Mouse (Mus musculus) lung, postnatal 0 days (tissue): ENCODE results near the gene Scml4. TPM values are rescaled to one million over a fixed set of nuclear protein-coding genes. Genes with fewer than 3 reads are reported as not detected.

Source experiments
- ATAC-seq: fragments of 200-750 bp; cut with Nextera tagmentation; 2 replicates; pipeline ENCODE4 v1.8.0; 2017; ENCODE audit warnings: moderate library complexity
- DNase-seq: peaks from one replicate; pipeline ENCODE4 v3.0.0-alpha.2; 2016; ENCODE audit warnings: low spot score
- H3K27ac ChIP-seq: fragments of 300-500 bp; sonication (generic); 2 replicates; pipeline ENCODE4 v1.5.1; 2014; ENCODE audit warnings: antibody characterized with exemption, mild to moderate bottlenecking, low read length, mixed read lengths
- H3K27me3 ChIP-seq: fragments of 300-500 bp; sonication (generic); replicated peaks from 2 replicates; pipeline ENCODE4 v1.6.1; 2014; ENCODE audit warnings: low read length, mixed read lengths; ENCODE audit not compliant: insufficient read depth
- H3K36me3 ChIP-seq: fragments of 300-500 bp; sonication (generic); 2 replicates; pipeline ENCODE4 v1.6.1; 2014; ENCODE audit warnings: low read length, mixed read lengths; ENCODE audit not compliant: insufficient read depth
- H3K4me1 ChIP-seq: fragments of 300-500 bp; sonication (generic); 2 replicates; pipeline ENCODE4 v1.6.1; 2014; ENCODE audit warnings: antibody characterized with exemption, low read depth, low read length, mixed read lengths; ENCODE audit not compliant: insufficient read depth
- H3K4me2 ChIP-seq: fragments of 300-500 bp; sonication (generic); replicated peaks from 2 replicates; pipeline ENCODE4 v1.6.1; 2014; ENCODE audit warnings: low read depth, mild to moderate bottlenecking, low read length, moderate library complexity, mixed read lengths
- H3K4me3 ChIP-seq: fragments of 300-500 bp; sonication (generic); 2 replicates; pipeline ENCODE4 v1.5.1; 2014; ENCODE audit warnings: low read depth, low read length
- H3K9ac ChIP-seq: fragments of 300-500 bp; sonication (generic); replicated peaks from 2 replicates; pipeline ENCODE4 v1.6.1; 2014; ENCODE audit warnings: low read depth, mild to moderate bottlenecking
- H3K9me3 ChIP-seq: fragments of 300-500 bp; sonication (generic); 2 replicates; pipeline ENCODE4 v1.6.1; 2016; ENCODE audit warnings: low read length, mixed read lengths
- CTCF ChIP-seq: IDR thresholded peaks from 2 replicates; pipeline ENCODE4 v1.5.1; 2016; ENCODE audit warnings: antibody characterized with exemption, mild to moderate bottlenecking
- EP300 ChIP-seq: IDR thresholded peaks from 2 replicates; pipeline ENCODE4 v1.6.1; 2016; ENCODE audit warnings: antibody characterized with exemption, mild to moderate bottlenecking, control low read depth
- WGBS: fragments of 180-500 bp; shearing (Covaris S2); extraction: QIAGEN DNeasy Blood & Tissue Kit; methylation state at CpG from one replicate; pipeline ENCODE4 v1.1.7; 2014; 5-methylcytosine and 5-hydroxymethylcytosine counted together
- polyA plus RNA-seq: library from polyadenylated mRNA; unstranded; fragments of >200 nt; fragmentation: Nextera tagmentation; extraction: Ambion mirVana; gene quantifications from 2 replicates; pipeline ENCODE4 v1.2.1, GENCODE M21; 2015

Scml4 gene
- polyA plus RNA-seq, 1 experiment from 2014 or later: 0.13 TPM

DNA sequence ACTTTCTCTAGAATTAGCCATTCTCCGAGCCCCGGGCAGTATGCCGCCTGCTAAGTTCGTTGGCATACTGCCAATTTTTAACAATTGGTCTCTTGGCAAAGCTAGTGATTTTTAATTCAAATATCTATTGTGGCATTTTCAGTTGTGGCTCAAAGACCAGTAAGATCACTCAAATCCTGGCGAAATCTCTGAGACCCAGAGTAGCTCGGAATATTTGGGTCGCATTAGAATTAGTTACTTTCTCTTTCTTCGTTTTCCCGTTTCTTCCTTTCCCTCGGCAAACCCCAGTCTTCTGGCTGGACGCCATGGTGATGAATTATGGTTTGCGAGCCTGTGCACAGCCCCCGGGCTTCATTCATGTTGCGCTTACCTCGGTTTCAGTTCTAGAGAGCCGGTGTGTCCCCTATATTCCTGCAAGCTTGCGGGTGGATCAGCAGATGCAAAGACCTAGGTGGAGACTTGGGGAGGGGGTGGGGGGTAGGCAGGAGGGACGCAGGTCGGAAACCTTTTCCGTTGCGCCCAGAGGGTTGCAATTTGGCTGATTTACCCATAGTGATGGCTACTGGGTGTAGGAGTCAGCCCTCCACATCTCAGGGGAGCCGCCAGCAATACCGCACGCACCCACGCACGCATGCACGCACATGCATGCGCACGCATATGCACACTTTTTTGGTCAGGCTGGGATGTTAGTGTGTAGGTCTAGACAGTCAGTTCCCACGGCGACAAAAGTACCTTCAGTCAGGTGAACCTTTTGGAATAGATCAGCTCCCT, 3.6 kb downstream of the Scml4 start:
- 27% methylated on average over 31 of the region's 31 CpGs for WGBS
- Histone ChIP-seq H3K4me2 (peak overlapping the region; percentile 63), H3K27me3 (no peaks in the 10 kb centered on the region), H3K9me3 (no peaks in the 10 kb centered on the region), H3K36me3 (no peaks in the 10 kb centered on the region), H3K4me1 (no peaks in the 10 kb centered on the region), H3K27ac (no peak overlapping the region), H3K4me3 (peak overlapping the region; percentile 43), H3K9ac (no peak overlapping the region)
- ATAC-seq (no peak), DNase-seq (peak; percentile 46)
- TF ChIP-seq CTCF (no peak), EP300 (no peak)

DNA sequence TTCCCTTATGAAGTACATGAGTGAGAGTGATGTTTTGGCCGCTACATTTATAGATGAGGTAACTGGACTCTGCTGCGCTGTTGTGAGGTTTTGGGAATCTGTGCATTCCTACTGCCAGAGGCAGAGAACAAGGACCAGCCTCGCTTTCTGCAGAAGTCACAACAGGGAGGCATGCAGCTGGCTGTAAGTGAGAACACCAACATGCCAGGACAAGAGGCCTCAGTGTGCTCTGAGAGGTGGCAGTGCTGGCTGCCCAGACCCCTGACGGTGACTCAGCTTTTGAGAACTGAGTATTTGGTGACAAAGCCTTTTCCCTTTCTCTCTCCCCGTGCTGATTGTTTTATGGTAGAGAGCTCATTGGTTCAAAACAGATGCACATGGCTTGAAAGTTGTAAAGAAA, 4.5 kb downstream of the Scml4 start:
- DNase-seq: no peak
- no peaks in the 10 kb centered on the region for H3K9me3 ChIP-seq
- H3K9ac ChIP-seq: no peak overlapping the region
- ATAC-seq: no peak
- H3K27me3 ChIP-seq: no peaks in the 10 kb centered on the region
- H3K4me1 ChIP-seq: no peaks in the 10 kb centered on the region
- H3K27ac ChIP-seq: no peak overlapping the region
- H3K36me3 ChIP-seq: no peaks in the 10 kb centered on the region
- 31% methylated on average over 5 of the region's 5 CpGs for WGBS
- no peak overlapping the region for H3K4me3 ChIP-seq
- TF ChIP-seq EP300 (no peak), CTCF (no peak)
- H3K4me2 ChIP-seq: peak overlapping the region; percentile 63

DNA sequence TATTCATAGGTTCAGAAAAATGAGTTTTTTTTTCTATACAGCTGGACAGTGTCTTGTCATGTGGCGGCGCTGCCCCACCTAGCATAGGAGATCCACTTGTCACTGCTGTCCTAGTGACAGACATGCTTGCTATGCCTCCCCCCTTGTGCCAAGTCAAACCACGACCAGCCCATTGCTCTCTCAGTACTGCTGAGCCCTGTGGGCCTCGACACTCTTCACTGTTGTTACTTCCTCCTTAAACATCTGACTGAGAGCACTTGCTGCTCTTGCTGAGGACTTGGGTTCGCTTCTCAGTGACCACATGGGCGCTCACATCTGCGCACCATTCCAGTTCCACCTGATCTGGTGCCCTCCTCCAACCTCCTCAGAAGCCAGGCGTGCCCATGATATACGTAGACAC, 8.2 kb downstream of the Scml4 start:
- H3K27me3 ChIP-seq: no peaks in the 10 kb centered on the region

DNA sequence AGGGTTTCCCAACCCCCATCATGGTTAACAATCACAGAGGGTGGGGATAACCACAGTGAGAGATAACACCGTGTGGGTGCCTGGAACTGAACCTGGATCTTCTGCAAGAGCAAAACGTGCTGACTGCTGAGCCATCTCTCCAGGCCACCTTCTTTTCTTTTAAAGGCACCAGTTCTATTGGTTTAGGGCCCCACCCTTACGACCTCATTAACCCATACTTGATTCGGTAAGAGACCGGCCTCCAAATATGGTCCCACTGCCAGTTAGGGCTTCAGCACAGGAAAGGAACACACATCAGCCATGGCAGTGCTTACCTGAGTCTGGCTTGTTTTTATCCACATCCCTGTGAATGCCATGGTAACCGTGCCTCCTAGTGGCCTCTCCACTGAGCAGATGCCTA, 9.3 kb downstream of the Scml4 start:
- Histone ChIP-seq H3K27ac (no peak overlapping the region), H3K9me3 (no peaks in the 10 kb centered on the region)
- whole genome bisulfite sequencing: 64% methylated on average over 6 of the region's 6 CpGs

More for the DNA sequence above, 8.2 kb downstream of the Scml4 start:
- no peaks in the 10 kb centered on the region for H3K36me3 ChIP-seq
- no peak overlapping the region for H3K27ac ChIP-seq
- no peak overlapping the region for H3K4me2 ChIP-seq
- no peak for TF ChIP-seq EP300
- TF ChIP-seq CTCF: no peak
- DNase-seq (no peak), ATAC-seq (no peak)
- no peak overlapping the region for H3K9ac ChIP-seq
- H3K4me1 ChIP-seq: no peaks in the 10 kb centered on the region
- 77% methylated on average over 9 of the region's 9 CpGs for WGBS
- no peak overlapping the region for H3K4me3 ChIP-seq
- H3K9me3 ChIP-seq: no peaks in the 10 kb centered on the region

DNA sequence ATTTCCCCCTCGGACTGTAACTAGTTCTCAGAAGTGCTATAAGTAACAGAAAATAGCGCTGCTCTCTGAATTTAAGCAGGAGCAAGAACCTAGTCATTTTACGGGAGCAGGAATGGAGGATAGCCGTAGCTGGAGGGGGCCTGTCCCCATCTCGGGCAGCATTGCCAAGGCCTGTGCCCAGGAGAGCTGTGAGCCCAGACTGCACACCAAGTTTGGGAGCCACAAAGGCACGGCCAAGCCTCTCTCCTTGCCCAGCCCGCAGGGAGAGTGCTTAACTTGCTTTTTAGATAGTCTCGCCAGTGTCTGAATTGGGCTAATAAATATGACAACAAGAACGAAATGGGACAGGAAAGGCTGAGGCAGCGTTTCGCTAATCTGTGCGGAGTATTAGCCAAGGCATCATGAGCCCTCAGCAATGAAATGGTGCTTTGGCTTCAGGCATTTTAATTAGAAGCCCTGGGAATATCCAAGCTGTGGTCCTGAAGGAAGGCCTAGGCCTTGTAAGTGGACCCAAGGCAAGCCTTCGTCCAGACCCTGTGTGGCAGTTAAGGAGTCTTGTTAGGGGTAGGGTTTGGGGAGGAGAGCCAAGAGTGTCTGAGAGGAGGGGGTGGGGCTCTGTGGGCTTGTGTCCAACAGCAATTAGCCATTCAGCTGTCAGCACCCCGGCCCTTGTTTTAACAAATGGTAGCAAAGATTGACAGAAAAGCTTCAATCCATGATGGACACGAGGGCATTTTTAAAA, 12.3 kb downstream of the Scml4 start:
- no peaks in the 10 kb centered on the region for H3K27me3 ChIP-seq
- H3K4me3 ChIP-seq: no peak overlapping the region
- no peaks in the 10 kb centered on the region for H3K4me1 ChIP-seq
- no peak overlapping the region for H3K9ac ChIP-seq
- no peak for TF ChIP-seq CTCF
- no peak for TF ChIP-seq EP300
- H3K4me2 ChIP-seq: no peak overlapping the region
- DNase-seq (no peak), ATAC-seq (no peak)
- H3K27ac ChIP-seq: no peak overlapping the region
- no peaks in the 10 kb centered on the region for H3K9me3 ChIP-seq
- H3K36me3 ChIP-seq: no peaks in the 10 kb centered on the region
- WGBS: 68% methylated on average over 15 of the region's 15 CpGs

More for the DNA sequence above, 9.3 kb downstream of the Scml4 start:
- H3K9ac ChIP-seq: no peak overlapping the region
- no peaks in the 10 kb centered on the region for H3K27me3 ChIP-seq
- DNase-seq: no peak
- H3K4me1 ChIP-seq: no peaks in the 10 kb centered on the region
- H3K4me2 ChIP-seq: no peak overlapping the region
- H3K4me3 ChIP-seq: no peak overlapping the region
- H3K36me3 ChIP-seq: no peaks in the 10 kb centered on the region
- no peak for ATAC-seq
- TF ChIP-seq EP300 (no peak), CTCF (no peak)

DNA sequence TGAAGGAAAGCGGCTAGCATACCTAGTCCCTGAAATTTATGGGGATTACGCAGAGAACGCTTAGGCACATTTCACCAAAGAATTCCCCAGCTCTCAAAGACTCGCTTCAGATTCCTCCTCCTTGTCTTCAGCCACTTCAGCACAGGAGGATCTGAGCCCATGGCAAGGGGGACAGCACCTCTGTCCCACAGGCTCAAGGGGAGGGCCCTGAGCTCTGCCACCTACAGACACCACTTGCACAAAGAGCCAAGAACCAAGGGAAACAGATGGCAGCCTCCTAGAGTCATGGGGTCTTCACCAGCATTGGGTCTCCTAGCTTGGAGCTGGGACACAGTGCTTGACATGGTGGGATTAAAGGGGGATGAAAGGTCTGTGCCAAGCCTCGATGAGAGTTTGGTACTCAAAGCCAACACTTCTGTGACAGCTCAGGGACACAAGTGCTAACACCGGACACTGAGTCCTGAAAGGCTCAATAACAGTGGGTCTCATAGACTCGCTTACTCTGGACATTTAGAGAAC, 13.0 kb downstream of the Scml4 start:
- Histone ChIP-seq H3K4me3 (no peak overlapping the region), H3K4me2 (no peak overlapping the region), H3K27me3 (no peaks in the 10 kb centered on the region), H3K27ac (no peak overlapping the region), H3K9me3 (no peaks in the 10 kb centered on the region), H3K36me3 (no peaks in the 10 kb centered on the region), H3K9ac (no peak overlapping the region), H3K4me1 (no peaks in the 10 kb centered on the region)
- TF ChIP-seq EP300 (no peak), CTCF (no peak)
- DNase-seq (no peak), ATAC-seq (no peak)
- 83% methylated on average over 7 of the region's 7 CpGs for WGBS
